Mouse (Mus musculus): Measurements from ENCODE around the gene Nars2.
A peak's percentile ranks its signal among the peaks of the same experiment; 100 is the strongest.
"Not testable (repeated sequence)": the region's sequence is repeated elsewhere in the genome, so short reads cannot be mapped to it uniquely, and the experiment has no call there.

Nars2 gene

GRCm38 (mm10) chr7:96951281-96952051, at the start of gene Nars2:
Nars2 (plus strand) TSS chr7:96951505.
- DNase-seq (ENCODE audit: low spot score): peak; percentile 97

GRCm38 (mm10) chr7:96902183-96902582, 49.1 kb upstream of the Nars2 start:
- DNase-seq (ENCODE audit: low spot score): no peak

- DNase-seq (ENCODE audit: low spot score): no peak
Measured at GRCm38 (mm10) chr7:96903088-96903985, 48.0 kb upstream of the Nars2 start.

GRCm38 (mm10) chr7:96904442-96904841, 46.9 kb upstream of the Nars2 start:
- no peak for DNase-seq (ENCODE audit: low spot score)

- no peak for DNase-seq (ENCODE audit: low spot score)
Measured at GRCm38 (mm10) chr7:96904936-96905335, 46.4 kb upstream of the Nars2 start.

GRCm38 (mm10) chr7:96905422-96905821, 45.9 kb upstream of the Nars2 start:
- no peak for DNase-seq (ENCODE audit: low spot score)

GRCm38 (mm10) chr7:96906216-96906615, 45.1 kb upstream of the Nars2 start:
- DNase-seq (ENCODE audit: low spot score): no peak

GRCm38 (mm10) chr7:96907971-96908680, 43.2 kb upstream of the Nars2 start:
- no peak for DNase-seq (ENCODE audit: low spot score)

GRCm38 (mm10) chr7:96909856-96910255, 41.4 kb upstream of the Nars2 start:
- peak; percentile 69 for DNase-seq (ENCODE audit: low spot score)

- DNase-seq (ENCODE audit: low spot score): no peak
Measured at GRCm38 (mm10) chr7:96910310-96910960, 40.9 kb upstream of the Nars2 start.

GRCm38 (mm10) chr7:96914031-96914430, 37.3 kb upstream of the Nars2 start:
- peak; percentile 86 for DNase-seq (ENCODE audit: low spot score)

- peak; percentile 75 for DNase-seq (ENCODE audit: low spot score)
Measured at GRCm38 (mm10) chr7:96915452-96916105, 35.7 kb upstream of the Nars2 start.

GRCm38 (mm10) chr7:96920447-96921095, 30.7 kb upstream of the Nars2 start:
- peak; percentile 30 for DNase-seq (ENCODE audit: low spot score)

- no peak for DNase-seq (ENCODE audit: low spot score)
Measured at GRCm38 (mm10) chr7:96922927-96923326, 28.4 kb upstream of the Nars2 start.

- DNase-seq (ENCODE audit: low spot score): no peak
Measured at GRCm38 (mm10) chr7:96943715-96944377, 7.5 kb upstream of the Nars2 start.

GRCm38 (mm10) chr7:96946501-96946900, 4.8 kb upstream of the Nars2 start:
- DNase-seq (ENCODE audit: low spot score): not testable (repeated sequence)

GRCm38 (mm10) chr7:96952094-96952493, 789 bp downstream of the Nars2 start:
- DNase-seq (ENCODE audit: low spot score): no peak

GRCm38 (mm10) chr7:96959168-96959567, 7.9 kb downstream of the Nars2 start:
- no peak for DNase-seq (ENCODE audit: low spot score)

- DNase-seq (ENCODE audit: low spot score): no peak
Measured at GRCm38 (mm10) chr7:96967188-96967587, 15.9 kb downstream of the Nars2 start.

- peak; percentile 72 for DNase-seq (ENCODE audit: low spot score)
Measured at GRCm38 (mm10) chr7:96970359-96970758, 19.1 kb downstream of the Nars2 start.

All from MN1 (cell line).